Mouse (Mus musculus): ENCODE results near the gene Itga9.

DNA sequence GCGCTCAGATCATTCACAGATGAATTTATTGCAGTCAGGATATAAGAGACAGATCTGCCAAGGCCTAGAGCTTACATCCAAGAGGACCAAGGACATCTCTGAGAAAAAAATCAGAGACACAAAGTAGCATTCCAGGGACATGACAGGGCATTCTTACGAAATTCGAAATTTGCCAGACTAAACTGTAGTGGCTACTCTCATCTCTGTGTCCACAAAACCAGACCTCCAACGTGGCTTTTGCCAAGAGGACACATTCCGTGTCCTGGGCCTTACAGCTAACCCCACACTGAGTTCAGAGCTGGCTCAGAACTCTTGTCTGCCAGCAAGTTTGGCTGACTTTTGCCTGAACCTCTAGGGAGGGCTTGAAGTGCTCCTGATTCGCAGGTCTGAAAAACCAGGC lies 279.3 kb downstream of the Itga9 start:
- TF ChIP-seq CTCF (IDR thresholded peaks at IDR 0.05; ENCODE audit: control insufficient read depth, insufficient read depth, insufficient replicate concordance, low read depth, low read length) (no peak), POLR2A (IDR thresholded peaks at IDR 0.05; ENCODE audit: control insufficient read depth, low read depth, low read length) (no peak)
